Mouse (Mus musculus): ENCODE data around the gene Scin.

DNA sequence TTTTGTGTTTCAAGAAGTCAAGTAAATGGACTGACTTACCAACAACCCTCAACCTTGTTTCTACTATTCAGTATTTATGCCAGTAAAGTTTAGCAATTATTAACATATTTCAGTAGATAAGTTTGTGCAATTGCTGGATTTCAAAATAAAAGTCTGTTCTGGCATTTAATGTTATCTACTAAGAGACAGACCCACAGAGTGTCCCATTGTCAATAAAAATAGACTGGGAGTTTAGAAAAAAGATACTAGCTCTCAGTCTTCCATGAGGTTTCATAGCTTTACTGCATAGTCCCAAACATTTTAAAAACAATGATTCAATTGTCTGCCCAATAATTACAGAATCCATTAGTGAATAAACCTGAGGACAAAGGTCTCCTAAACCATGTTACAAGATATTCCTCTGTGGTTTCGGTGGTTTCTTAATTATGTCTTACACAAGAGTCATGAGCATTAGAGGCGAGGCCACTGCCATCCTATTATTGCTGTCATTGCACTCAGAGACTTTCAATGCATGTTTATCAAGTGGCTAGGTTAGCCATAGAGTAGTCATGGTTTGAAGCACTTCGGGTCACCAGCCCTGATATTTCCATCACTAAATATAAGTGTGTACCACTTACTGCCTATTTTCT, 110.9 kb downstream of the Scin start:
- no peak for TF ChIP-seq POLR2A (IDR thresholded peaks at IDR 0.05; ENCODE audit: insufficient read length, low read depth)
- TF ChIP-seq E2F4 (IDR thresholded peaks at IDR 0.05; ENCODE audit: insufficient read depth), result no peak
- TF ChIP-seq TCF12 (IDR thresholded peaks at IDR 0.05; ENCODE audit: insufficient read depth, poor library complexity, severe bottlenecking), result no peak
- no peak for TF ChIP-seq USF1 (IDR thresholded peaks at IDR 0.05; ENCODE audit: low read depth)

Data from myocyte (in vitro differentiated cells).